Mouse (Mus musculus): ENCODE results near the gene Gnai3.
A peak's percentile ranks its signal among the peaks of the same experiment; 100 is the strongest.

Gnai3 gene

DNA sequence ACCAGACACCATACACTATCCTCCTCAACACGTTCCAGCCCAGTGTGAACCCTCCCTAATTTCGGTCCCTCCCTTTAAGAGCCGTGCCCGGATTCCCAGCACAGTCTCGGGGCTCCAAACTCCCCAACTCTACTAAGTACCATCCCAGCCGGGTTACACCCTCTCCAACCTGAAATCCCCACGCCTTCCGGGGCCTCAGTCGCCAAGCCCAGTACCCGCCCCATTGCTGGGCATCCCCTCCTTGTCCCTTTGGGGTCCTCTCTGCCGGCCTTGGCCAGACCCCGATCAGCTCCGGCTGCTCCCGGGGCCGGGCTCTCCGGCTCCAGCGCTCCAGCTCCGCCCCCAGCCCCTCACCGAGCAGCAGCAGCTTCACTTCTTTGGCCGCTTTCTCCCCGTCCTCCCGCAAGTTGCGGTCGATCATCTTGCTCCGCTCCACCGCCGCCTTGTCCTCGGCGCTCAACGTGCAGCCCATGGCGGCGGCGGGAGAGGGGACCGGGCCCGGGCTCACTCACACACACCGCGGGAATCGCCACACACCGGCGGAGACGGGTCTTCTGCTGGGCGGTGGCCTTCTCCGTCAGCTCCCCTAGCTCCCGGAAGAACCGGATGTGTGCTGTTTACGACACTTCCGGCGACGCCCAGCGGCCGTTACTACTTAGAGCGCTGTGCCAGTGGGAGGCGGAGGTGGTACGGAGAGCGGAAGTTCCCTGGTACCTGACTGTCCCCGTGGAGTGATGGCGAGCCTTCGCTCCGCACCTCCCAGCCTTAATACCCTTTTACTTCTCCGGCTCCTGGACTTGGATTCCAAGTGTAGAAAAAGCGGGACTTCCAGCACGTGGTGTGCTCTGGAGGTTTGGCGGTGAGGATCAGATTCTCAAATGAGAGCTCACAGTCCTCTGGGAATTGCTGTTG is at the start of gene Gnai3:
Gnai3 (minus strand) TSS at position 613 of the 912 bp plus-strand sequence.
- peak; percentile 90 to 94 for DNase-seq (ENCODE audit: low spot score in 2 of 2)

DNA sequence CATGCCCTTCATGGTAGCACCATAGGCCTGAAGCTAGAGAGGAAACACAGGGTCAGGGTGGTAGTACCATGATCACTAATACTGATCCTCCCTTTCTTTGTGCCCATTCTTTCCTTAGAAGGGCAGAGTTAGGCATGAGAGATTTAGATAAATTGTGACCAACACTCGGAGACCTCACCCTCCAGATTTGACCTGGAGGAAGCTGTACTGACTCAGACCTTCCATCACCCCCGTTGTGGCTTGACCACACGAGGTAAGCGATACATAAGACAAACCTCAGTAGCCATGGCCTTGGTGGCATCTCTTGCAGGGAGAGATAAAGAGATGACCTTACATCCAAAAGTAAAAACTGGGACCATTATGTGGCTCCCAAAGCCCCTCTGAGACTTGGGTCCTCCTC is 49.3 kb upstream of the Gnai3 start:
- DNase-seq (ENCODE audit: low spot score in 2 of 2) = no peak

- no peak for DNase-seq (ENCODE audit: low spot score in 2 of 2)
Measured at GRCm38 (mm10) chr3:108193686-108194085, 47.7 kb upstream of the Gnai3 start.

DNA sequence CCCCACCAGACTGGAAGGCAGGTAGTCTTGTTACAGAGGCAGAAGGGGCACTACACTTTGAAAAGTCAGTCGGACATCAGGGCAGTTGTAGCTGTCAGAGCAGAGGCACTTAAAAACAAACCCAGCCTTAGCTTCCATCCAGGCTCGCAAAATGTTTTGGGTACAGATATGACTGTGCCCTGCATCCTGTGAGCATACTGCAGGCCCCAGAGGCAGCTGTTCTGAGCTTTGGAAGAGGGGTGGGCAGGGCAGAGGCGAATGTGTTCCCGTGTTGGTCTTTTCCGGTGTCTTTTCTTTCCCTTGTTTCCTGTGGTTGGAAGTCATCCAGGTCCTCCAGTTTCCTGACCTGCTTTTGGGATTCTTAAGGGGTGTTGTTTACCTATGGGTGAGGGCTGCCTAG is 44.0 kb upstream of the Gnai3 start:
- no peak for DNase-seq (ENCODE audit: low spot score in 2 of 2)

DNA sequence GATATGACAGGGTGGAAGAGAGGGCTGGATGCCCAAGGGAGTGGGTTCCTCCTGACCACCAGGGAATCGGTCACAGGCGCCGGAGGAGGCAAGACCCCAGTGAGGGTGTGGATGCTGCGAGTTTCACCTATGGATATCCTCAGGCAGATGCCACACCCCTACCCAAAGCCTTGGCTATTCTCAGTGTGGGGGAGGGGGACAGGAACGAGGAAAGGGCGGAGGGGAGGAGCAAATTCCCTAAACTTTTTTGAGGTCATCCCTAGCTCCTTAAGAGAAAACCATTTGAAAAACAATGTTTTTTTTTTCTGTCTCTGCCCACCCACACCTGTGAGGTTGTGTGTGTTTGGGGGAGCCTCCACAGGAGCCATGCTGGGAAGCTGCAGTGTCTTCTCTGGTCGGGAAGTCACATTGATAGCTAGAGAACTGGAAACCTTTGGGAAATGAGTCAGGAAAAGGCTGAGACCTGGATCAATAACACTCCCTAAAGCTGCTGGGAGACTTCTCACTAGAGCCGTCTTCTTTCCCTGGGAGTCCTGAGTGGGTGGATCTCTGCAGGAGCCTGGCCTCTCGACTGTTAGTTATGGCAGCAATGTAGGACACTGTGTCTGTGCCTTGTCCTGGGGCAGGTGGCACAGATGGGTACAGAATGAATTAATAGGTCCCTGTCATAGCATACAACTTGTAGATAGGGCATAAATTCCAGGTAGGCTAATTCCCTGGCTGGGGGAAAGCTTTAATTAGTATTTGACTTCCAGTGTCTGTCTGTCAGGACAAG is 43.0 kb upstream of the Gnai3 start:
- DNase-seq (ENCODE audit: low spot score in 2 of 2) = no peak

DNA sequence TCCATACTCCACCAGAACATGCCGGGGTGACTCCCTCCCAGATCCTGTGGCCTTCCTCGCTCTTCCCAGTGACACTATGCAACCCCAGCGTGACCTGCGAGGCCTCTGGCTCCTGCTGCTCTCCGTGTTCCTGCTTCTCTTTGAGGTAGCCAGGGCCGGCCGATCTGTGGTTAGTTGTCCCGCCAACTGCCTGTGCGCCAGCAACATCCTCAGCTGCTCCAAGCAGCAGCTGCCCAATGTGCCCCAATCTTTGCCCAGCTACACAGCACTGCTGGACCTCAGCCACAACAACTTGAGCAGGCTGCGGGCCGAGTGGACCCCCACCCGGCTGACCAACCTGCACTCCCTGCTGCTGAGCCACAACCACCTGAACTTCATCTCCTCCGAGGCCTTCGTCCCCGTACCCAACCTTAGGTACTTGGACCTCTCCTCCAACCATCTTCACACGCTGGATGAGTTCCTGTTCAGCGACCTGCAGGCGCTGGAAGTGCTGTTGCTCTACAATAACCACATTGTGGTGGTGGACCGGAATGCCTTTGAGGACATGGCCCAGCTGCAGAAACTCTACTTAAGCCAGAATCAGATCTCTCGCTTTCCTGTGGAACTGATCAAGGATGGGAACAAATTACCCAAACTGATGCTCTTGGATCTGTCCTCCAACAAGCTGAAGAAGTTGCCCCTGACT is 41.3 kb upstream of the Gnai3 start:
- no peak for DNase-seq (ENCODE audit: low spot score in 2 of 2)

DNA sequence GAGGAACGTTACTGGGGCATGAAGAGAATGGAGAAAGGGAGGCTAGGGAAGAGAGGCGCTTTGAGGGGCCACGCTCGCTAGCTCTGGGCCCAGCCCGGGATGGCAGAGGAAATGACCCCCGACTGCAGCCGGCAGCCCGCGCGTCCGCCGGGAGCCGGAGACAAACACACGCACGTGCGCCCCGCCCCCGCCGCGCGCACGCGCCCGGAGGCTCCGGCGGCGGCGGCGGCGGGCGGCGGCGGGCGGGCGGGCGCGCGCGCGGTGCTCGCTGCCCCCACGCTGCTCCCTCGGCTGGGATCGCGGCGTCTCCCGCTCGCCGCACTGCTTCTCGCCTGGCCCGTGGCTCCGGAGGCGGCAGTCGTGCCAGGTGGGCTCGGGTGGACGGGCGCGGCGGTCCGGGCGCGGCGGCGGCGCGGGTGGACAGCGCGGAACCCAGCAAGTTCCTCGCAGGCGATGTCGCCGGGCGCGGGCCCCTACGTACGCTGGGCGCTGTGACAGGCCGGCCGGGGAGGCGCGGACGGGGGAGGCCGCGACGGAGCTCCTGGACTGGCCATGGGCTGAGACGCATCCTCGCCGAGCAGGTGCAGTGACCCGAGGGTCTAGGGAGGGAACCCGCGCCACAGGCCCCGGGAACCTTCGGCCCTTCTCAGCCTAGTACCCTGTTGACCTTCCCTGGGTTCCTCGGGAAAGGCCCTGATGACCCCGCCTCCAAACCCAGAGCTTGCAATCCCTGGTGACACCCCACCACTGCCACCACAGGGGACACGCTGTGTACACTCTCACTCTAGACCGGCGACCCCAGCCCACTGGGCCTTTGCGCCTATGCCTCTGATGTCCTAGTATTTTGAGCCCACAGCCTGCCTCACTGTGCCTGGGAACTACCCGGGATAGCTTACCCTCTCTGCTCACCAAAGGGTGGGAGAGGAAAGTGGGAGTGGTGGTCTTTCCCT is 40.4 kb upstream of the Gnai3 start, which contains the start of gene Amigo1:
Amigo1 (plus strand) TSS at position 238 of the 950 bp plus-strand sequence.
- peak in 1 of 2 experiments; percentile 74 for DNase-seq (ENCODE audit: low spot score in 2 of 2)

DNA sequence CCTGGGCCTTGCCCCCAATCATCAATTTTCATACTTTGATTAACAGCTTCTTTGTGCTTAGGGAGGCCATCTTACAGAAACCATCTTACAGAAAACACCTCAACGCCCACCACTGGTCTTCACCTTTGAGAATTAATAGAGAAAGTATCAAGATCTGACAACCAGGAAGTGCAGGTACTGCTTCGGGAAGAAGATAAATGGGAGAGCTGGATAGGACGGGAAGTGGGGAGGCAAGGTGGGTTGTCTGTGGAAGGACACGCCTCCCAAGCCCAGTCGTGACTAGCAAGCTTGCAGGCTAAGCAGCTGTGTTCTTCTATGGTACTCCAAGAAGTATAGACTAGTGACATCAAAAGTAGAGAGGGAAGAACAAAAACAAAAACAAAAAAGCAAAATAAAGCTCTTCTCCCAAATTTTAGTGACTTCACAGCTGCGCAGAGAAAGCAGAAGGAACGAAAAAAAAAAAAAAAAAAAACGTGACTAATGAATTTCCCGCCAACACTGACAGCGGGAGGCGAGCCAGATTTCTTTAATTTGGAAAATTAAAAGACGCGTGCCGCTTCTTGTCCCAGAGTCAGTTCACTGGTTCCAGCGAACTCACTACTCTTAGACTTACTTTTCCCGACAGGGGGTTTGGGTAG is 39.6 kb upstream of the Gnai3 start:
- DNase-seq (ENCODE audit: low spot score in 2 of 2) = no peak

GRCm38 (mm10) chr3:108184742-108185141 is 38.8 kb upstream of the Gnai3 start:
- DNase-seq (ENCODE audit: low spot score in 2 of 2) = no peak

GRCm38 (mm10) chr3:108180514-108180913 is 34.6 kb upstream of the Gnai3 start:
- DNase-seq (ENCODE audit: low spot score in 2 of 2) = no peak

- no peak for DNase-seq (ENCODE audit: low spot score in 2 of 2)
Measured at GRCm38 (mm10) chr3:108178756-108179715, 33.1 kb upstream of the Gnai3 start.

DNA sequence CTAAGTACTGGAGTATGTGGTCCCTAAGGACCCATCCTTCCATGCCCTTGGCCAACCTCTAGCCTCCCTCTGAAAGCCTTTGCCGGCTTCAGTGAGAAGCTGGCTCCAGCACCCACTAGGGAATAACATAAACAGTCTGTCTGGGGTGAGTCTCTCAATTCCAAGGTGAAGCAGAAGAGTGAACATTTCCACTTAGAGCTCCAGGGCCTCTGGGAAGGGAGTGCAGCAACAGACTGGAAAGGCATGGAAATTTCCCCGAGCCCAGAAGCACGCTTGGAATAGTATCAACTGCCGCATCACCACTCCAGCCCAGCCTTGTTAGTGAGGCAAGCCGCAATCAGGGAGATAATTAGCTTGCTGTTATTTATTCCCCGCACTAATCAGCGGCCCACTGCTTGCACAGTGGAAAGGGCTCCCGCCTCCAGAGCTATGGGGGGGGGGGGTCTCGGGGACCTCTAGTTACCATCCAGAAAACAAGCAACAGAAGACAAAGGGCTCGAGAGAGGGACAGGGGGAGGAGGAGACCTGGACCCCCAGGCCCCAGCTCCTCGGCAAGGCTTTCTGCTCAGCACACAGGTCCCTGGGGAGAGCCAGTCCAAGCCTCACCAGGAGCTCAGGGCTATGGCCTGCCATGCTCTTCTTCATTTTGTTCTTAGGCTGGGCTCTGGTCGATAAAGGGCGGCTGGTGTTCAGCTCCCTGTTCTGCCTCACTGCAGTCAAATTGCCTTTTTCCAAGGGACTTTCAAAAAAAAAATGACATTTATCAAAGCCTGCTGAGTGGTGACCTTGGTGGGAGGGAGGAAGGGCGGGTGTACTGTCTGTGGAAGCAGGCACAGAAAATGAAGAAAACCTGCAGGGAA is 29.0 kb upstream of the Gnai3 start:
- no peak for DNase-seq (ENCODE audit: low spot score in 2 of 2)

DNA sequence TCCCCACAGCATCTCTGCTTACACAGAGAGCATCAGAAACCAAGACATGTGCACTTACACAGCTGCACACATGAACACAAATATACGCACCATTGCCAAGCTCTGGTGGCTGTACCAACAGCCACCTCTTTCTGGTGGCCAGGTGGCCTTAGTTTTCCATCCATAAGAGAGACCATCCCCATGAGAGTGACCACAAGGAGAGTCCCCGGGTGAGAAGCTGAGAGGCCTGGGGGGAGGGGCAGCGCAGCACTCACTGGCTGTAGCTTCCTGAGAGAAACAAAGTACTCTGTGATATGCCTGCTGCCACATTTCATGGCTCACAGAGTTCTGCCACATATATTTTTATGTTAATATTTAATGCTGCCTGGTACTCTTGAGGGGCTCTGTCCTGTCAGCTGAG is 23.3 kb upstream of the Gnai3 start:
- DNase-seq (ENCODE audit: low spot score in 2 of 2) = no peak

DNA sequence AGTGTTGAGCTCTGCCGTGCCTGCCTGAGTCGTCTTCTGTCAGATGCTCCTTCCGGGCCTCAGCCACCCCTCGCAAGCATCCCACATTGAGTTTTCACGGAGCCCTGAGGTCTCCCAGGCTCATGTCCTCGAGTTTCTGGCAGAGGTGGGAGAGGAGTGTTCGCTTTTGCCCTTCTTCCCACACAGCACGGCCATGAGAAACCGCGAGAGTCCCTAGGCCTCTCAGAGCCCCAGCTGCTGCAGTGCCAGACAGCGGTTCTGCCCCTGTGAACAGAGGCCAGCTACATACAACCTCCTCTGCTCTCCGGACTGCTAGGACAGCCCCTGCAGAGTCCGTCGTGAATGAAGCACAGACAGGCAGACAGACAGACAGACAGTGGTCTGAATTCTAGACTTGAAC is 21.6 kb upstream of the Gnai3 start:
- DNase-seq (ENCODE audit: low spot score in 2 of 2) = no peak

- DNase-seq (ENCODE audit: low spot score in 2 of 2) = no peak
Measured at GRCm38 (mm10) chr3:108166486-108167211, 20.7 kb upstream of the Gnai3 start.

GRCm38 (mm10) chr3:108165532-108166315 is 19.8 kb upstream of the Gnai3 start:
- no peak for DNase-seq (ENCODE audit: low spot score in 2 of 2)

GRCm38 (mm10) chr3:108164807-108165206 is 18.9 kb upstream of the Gnai3 start:
- peak; percentile 72 to 89 for DNase-seq (ENCODE audit: low spot score in 2 of 2)
